Mouse (Mus musculus) granulocyte monocyte progenitor cell, adult 5-6 weeks (primary cell): ENCODE data around the gene Pon1. TPM values are rescaled to one million over a fixed set of nuclear protein-coding genes. Genes with fewer than 3 reads are reported as not detected.

Source experiments
- ATAC-seq: replicated peaks from 2 replicates; pipeline ENCODE4 v1.8.0; 2016; ENCODE audit warnings: mild to moderate bottlenecking, moderate TSS enrichment, inconsistent platforms; ENCODE audit not compliant: poor library complexity, severe bottlenecking
- total RNA-seq, 2 experiments: library from RNA; stranded (forward) in 1 of 2; stranded (reverse) in 1 of 2; fragments of 200-712, 200-1000 nt in 1 of 2; fragments of >200 nt in 1 of 2; fragmentation: Nextera tagmentation in 1 of 2; gene quantifications; 2 replicates each; pipeline ENCODE4 v1.2.3; 2014 to 2017

Gene Pon1
- total RNA-seq, 2 experiments from 2014 or later = not detected

GRCm38 (mm10) chr6:5179189-5179588 is 14.6 kb downstream of the Pon1 start:
- no peak for ATAC-seq

- ATAC-seq = no peak
These were observed 15.5 kb downstream of the Pon1 start for GRCm38 (mm10) chr6:5177967-5178891.

- ATAC-seq = peak; percentile 98
These were observed 19.4 kb downstream of the Pon1 start for GRCm38 (mm10) chr6:5174179-5174812.

GRCm38 (mm10) chr6:5172571-5172970 is 21.2 kb downstream of the Pon1 start:
- ATAC-seq = no peak

- ATAC-seq = no peak
These were observed 22.3 kb downstream of the Pon1 start for GRCm38 (mm10) chr6:5171418-5171817.

GRCm38 (mm10) chr6:5168158-5168557 is 25.6 kb downstream of the Pon1 start:
- no peak for ATAC-seq

GRCm38 (mm10) chr6:5167051-5167677 is 26.6 kb downstream of the Pon1 start:
- peak; percentile 91 for ATAC-seq

GRCm38 (mm10) chr6:5164855-5165254 is 28.9 kb downstream of the Pon1 start:
- no peak for ATAC-seq

GRCm38 (mm10) chr6:5163507-5164144 is 30.1 kb downstream of the Pon1 start:
- no peak for ATAC-seq

GRCm38 (mm10) chr6:5162052-5162451 is 31.7 kb downstream of the Pon1 start:
- no peak; the same call in 1 of the 2 replicates for ATAC-seq

- ATAC-seq = no peak
These were observed 34.4 kb downstream of the Pon1 start for GRCm38 (mm10) chr6:5159385-5159791.

GRCm38 (mm10) chr6:5156541-5157425 is 37.0 kb downstream of the Pon1 start:
- no peak for ATAC-seq

GRCm38 (mm10) chr6:5155313-5155927 is 38.3 kb downstream of the Pon1 start:
- no peak for ATAC-seq

- ATAC-seq = no peak
These were observed 39.0 kb downstream of the Pon1 start for GRCm38 (mm10) chr6:5154786-5155185.

- ATAC-seq = no peak
These were observed 41.6 kb downstream of the Pon1 start for GRCm38 (mm10) chr6:5152185-5152584.

GRCm38 (mm10) chr6:5151171-5151570 is 42.6 kb downstream of the Pon1 start:
- ATAC-seq = no peak

- ATAC-seq = no peak
These were observed 43.8 kb downstream of the Pon1 start for GRCm38 (mm10) chr6:5149941-5150340.

- ATAC-seq = no peak
These were observed 46.1 kb downstream of the Pon1 start for GRCm38 (mm10) chr6:5147488-5148142.

GRCm38 (mm10) chr6:5139666-5140065 is 54.1 kb downstream of the Pon1 start:
- ATAC-seq = no peak
